Mouse (Mus musculus): ENCODE data around the gene Ndrg3. TPM values are rescaled to one million over a fixed set of nuclear protein-coding genes. Genes with fewer than 3 reads are reported as not detected.

The Ndrg3 gene
- 99.3 and 105 TPM in 2 replicates for polyA plus RNA-seq (2014; fragmentation: Nextera tagmentation; extraction: Ambion mirVana)

DNA sequence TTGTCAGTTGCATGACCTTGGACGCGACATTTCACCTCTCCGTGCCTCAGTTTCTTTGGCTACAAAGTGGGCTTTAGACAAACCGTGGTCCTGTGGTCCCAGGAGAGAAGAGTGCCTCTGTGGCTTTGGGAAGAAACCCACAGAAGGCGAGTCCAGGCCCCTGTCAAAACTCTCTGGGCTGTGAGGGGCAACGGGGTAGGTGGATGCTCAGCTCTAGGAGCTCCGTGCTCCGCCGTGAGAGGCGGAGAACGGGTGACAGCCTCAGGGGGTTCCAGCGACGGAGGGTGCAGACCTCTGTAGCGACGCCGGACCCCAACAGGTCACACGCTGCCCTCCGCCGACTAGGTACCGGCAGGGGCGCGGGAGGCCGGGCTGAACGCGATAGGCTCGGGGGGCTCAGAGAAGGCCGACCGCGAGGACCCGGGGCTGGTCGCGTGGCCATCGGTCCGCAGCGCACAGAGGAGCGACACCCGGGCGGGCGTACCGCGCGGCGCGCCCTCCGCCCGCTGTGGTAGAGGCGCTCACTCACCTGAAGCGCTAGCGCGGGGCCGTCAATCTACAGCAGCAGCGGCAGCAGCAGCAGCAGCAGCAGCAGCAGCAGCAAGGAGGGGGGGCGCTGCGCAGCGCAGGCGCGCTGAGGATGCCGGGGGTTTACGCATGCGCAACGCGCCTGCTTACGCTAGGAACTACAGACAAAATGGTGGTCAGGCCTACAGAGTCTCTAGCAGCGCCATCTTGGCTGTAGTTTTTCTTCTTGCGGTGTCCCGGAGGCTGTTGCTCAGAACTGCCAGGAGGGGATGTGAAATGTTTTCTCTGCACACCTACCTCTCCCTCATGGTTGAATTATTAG lies at the start of gene Ndrg3:
Gene Ndrg3, minus strand, starts transcription at position 587 of the 850 bp plus-strand sequence.
- H3K36me3 ChIP-seq (ENCODE audit: control insufficient read depth, insufficient read depth, low read length) = 0 out of 2 replicates have a peak, but pooled peaks cover 3% of the 10 kb centered on the region
- ATAC-seq (ENCODE audit: low FRiP score, low TSS enrichment) = peak; percentile 95
- peak within 1 kb of the TSS; percentile 89 for H3K4me3 ChIP-seq (replicated peaks; ENCODE audit: low read depth, low read length)
- peak within 1 kb of the TSS; percentile 86 for H3K9ac ChIP-seq (replicated peaks; ENCODE audit: low read length)
- peak within 1 kb of the TSS; percentile 87 for H3K27ac ChIP-seq (replicated peaks; ENCODE audit: low read depth, low read length)
- under 1% methylated on average over 66 of the region's 66 CpGs for WGBS
- H3K4me2 ChIP-seq (ENCODE audit: low read length) = peak within 1 kb of the TSS; percentile 95
- H3K9me3 ChIP-seq (ENCODE audit: control insufficient read depth, low read length) = no peaks in the 10 kb centered on the region
- H3K27me3 ChIP-seq (ENCODE audit: control insufficient read depth, insufficient read depth, low read length) = no peaks in the 10 kb centered on the region
- H3K4me1 ChIP-seq (ENCODE audit: control insufficient read depth, insufficient read depth, low read length) = peaks cover 10% of the 10 kb centered on the region
- peak; percentile 99 for DNase-seq

DNA sequence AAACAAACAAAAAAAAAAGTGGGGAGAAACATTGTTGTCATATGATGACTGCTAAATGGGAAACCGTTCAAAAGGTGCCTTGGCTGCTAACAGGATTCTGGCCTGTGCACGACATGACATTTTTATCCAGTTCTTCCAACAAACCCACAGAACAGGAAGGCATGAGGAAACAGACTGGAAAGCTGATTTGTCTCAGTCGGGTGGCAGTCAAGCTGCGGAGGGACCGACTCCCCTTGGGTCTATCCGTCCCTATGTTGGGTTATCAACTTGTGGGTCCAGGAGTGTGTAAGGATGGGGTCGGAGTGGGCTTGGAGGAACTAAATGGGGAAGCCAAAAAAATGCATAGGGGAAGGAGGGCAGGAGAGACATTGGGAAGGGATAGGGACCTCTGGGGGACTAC lies 49.6 kb upstream of the Ndrg3 start:
- Histone ChIP-seq H3K4me3 (replicated peaks; ENCODE audit: low read depth, low read length) (no peak overlapping the region), H3K9me3 (ENCODE audit: control insufficient read depth, low read length) (no peaks in the 10 kb centered on the region), H3K9ac (replicated peaks; ENCODE audit: low read length) (no peak overlapping the region), H3K36me3 (ENCODE audit: control insufficient read depth, insufficient read depth, low read length) (peaks cover 77% of the 10 kb centered on the region), H3K4me1 (ENCODE audit: control insufficient read depth, insufficient read depth, low read length) (no peaks in the 10 kb centered on the region), H3K4me2 (ENCODE audit: low read length) (no peak overlapping the region), H3K27me3 (ENCODE audit: control insufficient read depth, insufficient read depth, low read length) (no peaks in the 10 kb centered on the region), H3K27ac (replicated peaks; ENCODE audit: low read depth, low read length) (no peak overlapping the region)
- DNase-seq (no peak), ATAC-seq (ENCODE audit: low FRiP score, low TSS enrichment) (no peak)
- WGBS = 93% methylated on average over 7 of the region's 7 CpGs

DNA sequence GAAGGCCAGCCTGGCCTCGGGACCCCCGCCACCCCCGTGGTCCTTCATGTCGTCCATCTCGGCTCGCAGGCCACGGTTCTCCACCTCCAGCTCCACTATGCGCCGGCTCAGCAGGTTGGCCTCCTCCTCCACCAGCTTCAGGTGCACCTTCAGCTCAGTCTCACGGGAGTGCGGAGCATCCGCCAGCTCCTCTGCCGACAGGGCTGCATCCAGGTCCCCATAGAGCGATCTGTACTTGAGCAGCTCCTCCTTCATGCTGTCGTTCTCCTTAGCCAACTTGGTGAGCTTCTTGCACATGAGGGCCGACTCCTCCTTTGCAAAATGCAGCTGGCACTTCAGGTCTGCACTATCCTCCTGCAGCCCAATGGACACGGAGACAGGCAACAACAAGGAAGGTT lies 48.8 kb upstream of the Ndrg3 start:
- DNase-seq (no peak), ATAC-seq (ENCODE audit: low FRiP score, low TSS enrichment) (no peak)
- 82% methylated on average over 17 of the region's 17 CpGs for WGBS
- no peak overlapping the region for H3K4me3 ChIP-seq (replicated peaks; ENCODE audit: low read depth, low read length)
- no peaks in the 10 kb centered on the region for H3K4me1 ChIP-seq (ENCODE audit: control insufficient read depth, insufficient read depth, low read length)
- H3K4me2 ChIP-seq (ENCODE audit: low read length) = no peak overlapping the region
- peaks cover 77% of the 10 kb centered on the region for H3K36me3 ChIP-seq (ENCODE audit: control insufficient read depth, insufficient read depth, low read length)
- H3K9ac ChIP-seq (replicated peaks; ENCODE audit: low read length) = no peak overlapping the region
- H3K27ac ChIP-seq (replicated peaks; ENCODE audit: low read depth, low read length) = no peak overlapping the region
- no peaks in the 10 kb centered on the region for H3K27me3 ChIP-seq (ENCODE audit: control insufficient read depth, insufficient read depth, low read length)
- H3K9me3 ChIP-seq (ENCODE audit: control insufficient read depth, low read length) = no peaks in the 10 kb centered on the region

DNA sequence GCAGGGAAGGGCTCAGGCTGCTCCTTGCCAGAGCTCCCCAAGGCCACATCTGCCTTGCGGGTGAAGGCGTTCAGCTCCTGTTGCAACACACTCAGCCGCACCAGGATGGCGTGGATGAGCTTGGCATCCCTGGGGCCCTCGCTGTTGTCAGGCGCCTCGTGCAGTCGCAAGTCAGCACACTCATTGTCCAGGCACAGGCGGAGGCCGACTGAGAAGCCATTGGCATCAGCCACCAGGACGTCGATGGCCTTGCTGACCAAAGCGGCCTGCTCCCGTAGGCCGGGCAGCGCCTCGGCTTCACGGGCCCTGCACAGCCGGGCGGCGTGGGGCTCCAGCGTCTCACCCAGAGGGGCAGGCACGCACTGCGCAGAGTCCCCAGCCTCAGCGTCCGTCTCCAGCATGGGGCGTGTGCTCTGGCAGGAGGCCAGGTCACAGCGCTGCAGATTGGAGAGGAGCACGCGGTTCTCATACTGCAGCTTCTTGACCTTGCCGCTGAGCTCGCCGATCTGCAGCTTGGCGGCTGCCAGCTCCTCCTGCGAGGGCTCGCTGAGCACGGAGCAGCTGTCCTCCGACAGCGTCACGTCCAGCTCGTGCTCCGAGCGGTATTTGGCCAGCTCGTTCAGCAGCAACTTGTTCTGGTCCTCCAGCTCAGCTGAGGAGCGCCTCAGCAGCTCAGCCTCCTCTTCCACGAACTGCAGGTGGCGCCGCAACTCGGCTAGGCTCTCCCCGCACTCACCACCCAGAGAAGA lies 48.2 kb upstream of the Ndrg3 start:
- Histone ChIP-seq H3K4me1 (ENCODE audit: control insufficient read depth, insufficient read depth, low read length) (no peaks in the 10 kb centered on the region), H3K27ac (replicated peaks; ENCODE audit: low read depth, low read length) (no peak overlapping the region), H3K27me3 (ENCODE audit: control insufficient read depth, insufficient read depth, low read length) (no peaks in the 10 kb centered on the region), H3K36me3 (ENCODE audit: control insufficient read depth, insufficient read depth, low read length) (peaks cover 78% of the 10 kb centered on the region), H3K4me3 (replicated peaks; ENCODE audit: low read depth, low read length) (no peak overlapping the region), H3K9ac (replicated peaks; ENCODE audit: low read length) (no peak overlapping the region), H3K4me2 (ENCODE audit: low read length) (no peak overlapping the region), H3K9me3 (ENCODE audit: control insufficient read depth, low read length) (no peaks in the 10 kb centered on the region)
- 83% methylated on average over 50 of the region's 50 CpGs for WGBS
- peak; percentile 42 for DNase-seq
- no peak for ATAC-seq (ENCODE audit: low FRiP score, low TSS enrichment)

DNA sequence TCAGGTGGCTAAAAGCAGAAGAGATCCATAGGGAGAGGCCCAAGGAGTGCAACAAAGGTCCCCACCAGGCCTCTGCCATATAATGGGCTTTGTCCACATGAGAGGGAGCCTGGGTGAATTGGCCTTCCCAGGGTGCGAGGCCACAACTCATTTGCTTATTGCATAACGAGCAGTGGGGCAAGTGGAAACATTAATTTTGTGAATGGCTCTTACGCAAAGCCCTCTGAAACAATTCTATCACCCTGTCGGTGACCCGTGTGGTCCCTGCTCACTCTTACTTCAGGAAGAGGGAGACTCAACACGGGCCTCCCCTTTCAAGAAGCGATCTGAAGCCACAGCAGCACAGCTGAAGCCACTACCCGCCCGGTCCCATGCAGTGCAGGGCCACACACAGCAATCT lies 45.4 kb upstream of the Ndrg3 start:
- ATAC-seq (ENCODE audit: low FRiP score, low TSS enrichment) = no peak
- WGBS = 83% methylated on average over 9 of the region's 9 CpGs
- 0 out of 2 replicates have a peak overlapping the region, but pooled peaks have one; percentile 20 for H3K27ac ChIP-seq (replicated peaks; ENCODE audit: low read depth, low read length)
- no peak for DNase-seq
- H3K4me3 ChIP-seq (replicated peaks; ENCODE audit: low read depth, low read length) = no peak overlapping the region
- H3K9me3 ChIP-seq (ENCODE audit: control insufficient read depth, low read length) = no peaks in the 10 kb centered on the region
- H3K27me3 ChIP-seq (ENCODE audit: control insufficient read depth, insufficient read depth, low read length) = no peaks in the 10 kb centered on the region
- H3K36me3 ChIP-seq (ENCODE audit: control insufficient read depth, insufficient read depth, low read length) = peaks cover 86% of the 10 kb centered on the region
- H3K4me2 ChIP-seq (ENCODE audit: low read length) = no peak overlapping the region
- no peaks in the 10 kb centered on the region for H3K4me1 ChIP-seq (ENCODE audit: control insufficient read depth, insufficient read depth, low read length)
- no peak overlapping the region for H3K9ac ChIP-seq (replicated peaks; ENCODE audit: low read length)

DNA sequence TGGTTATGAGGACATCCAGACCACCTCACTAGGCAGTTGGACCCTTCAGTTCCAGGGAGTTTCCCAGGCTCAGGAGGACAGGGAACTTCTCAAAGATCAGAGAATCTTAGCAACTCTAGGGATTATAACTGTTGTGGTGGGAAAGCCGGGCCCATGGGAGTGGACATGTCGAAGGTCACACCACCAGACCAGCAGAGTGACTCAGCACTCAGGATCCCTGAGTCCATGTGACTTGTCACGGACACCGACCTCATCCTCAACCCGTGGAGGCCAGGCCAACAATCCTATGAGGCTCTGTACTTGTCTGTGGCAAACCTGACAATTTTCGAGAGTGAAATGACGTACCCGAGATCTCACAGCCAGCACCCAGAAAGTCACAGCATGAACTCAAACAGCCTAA lies 44.5 kb upstream of the Ndrg3 start:
- Histone ChIP-seq H3K9ac (replicated peaks; ENCODE audit: low read length) (no peak overlapping the region), H3K4me1 (ENCODE audit: control insufficient read depth, insufficient read depth, low read length) (no peaks in the 10 kb centered on the region), H3K4me3 (replicated peaks; ENCODE audit: low read depth, low read length) (no peak overlapping the region), H3K27ac (replicated peaks; ENCODE audit: low read depth, low read length) (no peak overlapping the region), H3K9me3 (ENCODE audit: control insufficient read depth, low read length) (no peaks in the 10 kb centered on the region), H3K36me3 (ENCODE audit: control insufficient read depth, insufficient read depth, low read length) (peaks cover 87% of the 10 kb centered on the region), H3K4me2 (ENCODE audit: low read length) (no peak overlapping the region), H3K27me3 (ENCODE audit: control insufficient read depth, insufficient read depth, low read length) (no peaks in the 10 kb centered on the region)
- ATAC-seq (ENCODE audit: low FRiP score, low TSS enrichment) (no peak), DNase-seq (no peak)
- 95% methylated on average over 8 of the region's 8 CpGs for WGBS

DNA sequence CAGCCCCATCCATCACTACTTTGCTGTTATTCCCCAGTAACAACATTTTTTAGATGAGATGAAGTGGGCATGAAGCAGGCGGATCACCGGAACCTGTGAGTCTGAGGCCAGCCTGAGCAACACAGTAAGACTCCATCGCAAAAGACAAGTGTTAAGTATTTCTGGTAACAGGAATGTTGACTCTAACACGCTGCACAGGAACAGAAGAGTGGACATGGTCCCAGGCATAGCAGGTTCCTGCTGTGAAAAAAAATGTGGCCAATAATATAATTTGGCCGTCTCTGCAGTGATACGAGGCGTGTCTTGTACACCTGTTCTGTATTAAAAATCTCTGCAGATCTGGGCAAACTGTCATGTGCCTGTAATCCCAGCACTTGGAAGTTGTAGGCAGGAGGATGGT lies 43.5 kb upstream of the Ndrg3 start:
- WGBS = 96% methylated on average over 7 of the region's 7 CpGs

DNA sequence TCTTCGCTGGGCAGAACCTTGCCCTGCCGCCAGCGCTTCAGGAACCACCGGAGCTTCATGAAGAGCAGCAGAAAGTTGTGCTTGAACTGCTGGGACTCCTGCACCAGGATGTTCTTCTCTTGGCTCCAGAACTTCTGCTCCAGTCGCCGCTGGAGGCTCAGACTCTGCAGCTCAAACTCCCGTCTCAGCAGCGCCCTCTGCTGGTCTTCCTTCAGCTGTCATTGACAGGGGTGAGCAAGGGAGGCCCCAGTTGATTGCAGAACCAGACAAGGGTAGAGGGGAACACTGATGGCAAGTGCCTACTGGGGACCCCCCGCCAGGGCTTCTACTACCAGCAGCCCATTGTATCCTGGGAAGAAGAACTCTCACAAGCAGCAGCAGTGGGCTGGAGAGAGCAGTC lies 38.9 kb upstream of the Ndrg3 start:
- no peak overlapping the region for H3K27ac ChIP-seq (replicated peaks; ENCODE audit: low read depth, low read length)
- no peaks in the 10 kb centered on the region for H3K9me3 ChIP-seq (ENCODE audit: control insufficient read depth, low read length)
- DNase-seq = peak; percentile 90
- H3K36me3 ChIP-seq (ENCODE audit: control insufficient read depth, insufficient read depth, low read length) = peaks cover 90% of the 10 kb centered on the region
- H3K9ac ChIP-seq (replicated peaks; ENCODE audit: low read length) = no peak overlapping the region
- WGBS = 44% methylated on average over 9 of the region's 9 CpGs
- no peaks in the 10 kb centered on the region for H3K27me3 ChIP-seq (ENCODE audit: control insufficient read depth, insufficient read depth, low read length)
- H3K4me1 ChIP-seq (ENCODE audit: control insufficient read depth, insufficient read depth, low read length) = no peaks in the 10 kb centered on the region
- no peak overlapping the region for H3K4me3 ChIP-seq (replicated peaks; ENCODE audit: low read depth, low read length)
- peak; percentile 53; the same call in 1 of the 2 replicates for ATAC-seq (ENCODE audit: low FRiP score, low TSS enrichment)
- H3K4me2 ChIP-seq (ENCODE audit: low read length) = no peak overlapping the region

More for the DNA sequence above, 43.5 kb upstream of the Ndrg3 start:
- ATAC-seq (ENCODE audit: low FRiP score, low TSS enrichment) = no peak
- Histone ChIP-seq H3K4me3 (replicated peaks; ENCODE audit: low read depth, low read length) (no peak overlapping the region), H3K9me3 (ENCODE audit: control insufficient read depth, low read length) (no peaks in the 10 kb centered on the region), H3K36me3 (ENCODE audit: control insufficient read depth, insufficient read depth, low read length) (peaks cover 87% of the 10 kb centered on the region), H3K4me2 (ENCODE audit: low read length) (no peak overlapping the region), H3K27ac (replicated peaks; ENCODE audit: low read depth, low read length) (no peak overlapping the region), H3K4me1 (ENCODE audit: control insufficient read depth, insufficient read depth, low read length) (no peaks in the 10 kb centered on the region), H3K27me3 (ENCODE audit: control insufficient read depth, insufficient read depth, low read length) (no peaks in the 10 kb centered on the region), H3K9ac (replicated peaks; ENCODE audit: low read length) (no peak overlapping the region)
- no peak for DNase-seq
